Mouse (Mus musculus): Measurements from ENCODE around the gene Ctnnd2.

The Ctnnd2 gene

DNA sequence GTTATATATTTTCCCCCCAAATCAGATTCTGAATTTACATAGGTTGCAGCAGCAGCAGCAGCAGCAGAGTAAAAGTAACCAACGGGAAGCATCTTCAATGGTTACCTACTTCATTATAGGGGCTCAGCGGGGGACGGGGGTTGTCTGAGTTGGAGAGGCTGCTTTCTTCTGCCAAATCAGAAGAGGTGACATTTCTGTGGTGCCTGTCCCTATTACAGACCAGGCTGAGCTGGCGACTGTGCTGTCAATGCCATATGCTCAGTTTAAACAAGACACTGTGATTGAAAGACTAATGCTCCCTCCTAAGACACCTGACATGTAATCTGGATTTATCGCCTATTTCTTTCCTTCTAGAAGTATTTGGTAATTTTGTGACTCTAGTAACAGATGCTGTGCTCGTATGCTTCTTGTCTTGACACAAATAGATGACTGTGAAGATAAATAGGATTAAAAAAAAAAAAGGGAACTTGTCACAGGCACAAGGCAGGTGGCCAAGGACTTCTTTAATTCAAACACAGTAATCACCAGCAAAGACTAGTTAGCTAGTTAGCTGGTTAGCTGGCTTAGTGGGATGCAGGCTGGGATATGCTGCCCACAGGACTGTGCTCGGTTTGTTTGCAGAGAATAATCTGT is 475.4 kb downstream of the Ctnnd2 start:
- no peak for DNase-seq (ENCODE audit: low spot score)

GRCm38 (mm10) chr15:30649964-30650363 is 477.6 kb downstream of the Ctnnd2 start:
- no peak for DNase-seq (ENCODE audit: low spot score)

GRCm38 (mm10) chr15:30655433-30655832 is 483.0 kb downstream of the Ctnnd2 start:
- no peak for DNase-seq (ENCODE audit: low spot score)

DNA sequence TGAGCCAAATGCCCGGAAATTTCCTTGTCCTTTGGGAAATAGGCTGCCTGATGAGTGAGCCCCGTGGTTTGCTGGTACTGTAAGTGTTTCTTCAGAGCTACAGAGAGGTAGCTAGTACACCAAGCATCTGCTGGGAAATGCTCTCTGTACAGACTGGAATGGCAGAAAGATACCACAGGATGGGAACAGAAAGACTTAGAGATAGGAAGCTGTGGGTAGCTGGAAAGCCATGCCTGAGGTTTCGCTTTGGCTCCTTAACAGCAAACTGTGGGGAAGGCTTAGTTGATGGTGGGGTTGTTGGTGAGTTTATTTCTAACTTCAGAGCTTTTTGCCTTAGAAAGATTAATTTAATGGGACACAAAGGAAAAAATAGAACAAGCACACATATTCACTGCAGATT is 485.2 kb downstream of the Ctnnd2 start:
- DNase-seq (ENCODE audit: low spot score), result no peak

- DNase-seq (ENCODE audit: low spot score), result no peak
Measured at GRCm38 (mm10) chr15:30660539-30661149, 488.3 kb downstream of the Ctnnd2 start.

DNA sequence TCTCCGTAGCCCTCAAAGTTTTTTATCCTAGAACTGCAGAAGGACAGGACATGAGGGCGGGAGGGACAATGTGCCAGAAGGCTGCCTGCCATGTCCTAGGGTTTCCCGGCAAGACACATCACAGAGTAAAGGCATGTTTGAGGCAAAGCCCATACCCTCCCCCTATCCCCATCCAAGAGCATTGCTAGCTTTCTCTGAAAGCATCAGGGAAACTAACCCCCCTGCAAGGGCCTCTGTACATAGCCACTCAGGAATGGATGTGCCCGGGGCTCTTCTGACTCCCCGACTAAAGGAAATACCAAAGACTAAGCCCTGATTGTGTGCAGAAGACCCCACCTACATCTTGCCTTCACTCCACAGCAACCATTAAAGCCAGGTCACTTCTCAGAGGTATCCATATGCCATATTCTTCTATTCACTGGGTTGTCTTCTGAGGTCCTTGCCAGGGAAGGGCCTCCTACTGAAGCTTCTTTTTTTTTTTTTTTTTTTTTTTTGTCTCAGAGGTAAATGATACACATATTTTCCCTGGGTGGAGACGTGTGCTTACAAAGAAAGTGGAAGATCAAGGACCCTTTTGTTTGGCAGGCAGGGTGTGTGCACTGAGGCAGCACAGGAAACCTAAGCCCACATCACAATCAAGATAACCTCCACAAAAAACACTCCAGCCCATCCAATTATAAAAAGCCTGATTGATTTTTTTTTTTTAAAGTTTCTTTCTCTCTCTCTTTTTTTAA is 489.5 kb downstream of the Ctnnd2 start:
- DNase-seq (ENCODE audit: low spot score), result no peak

- no peak for DNase-seq (ENCODE audit: low spot score)
Measured at GRCm38 (mm10) chr15:30667819-30668587, 495.6 kb downstream of the Ctnnd2 start.

DNA sequence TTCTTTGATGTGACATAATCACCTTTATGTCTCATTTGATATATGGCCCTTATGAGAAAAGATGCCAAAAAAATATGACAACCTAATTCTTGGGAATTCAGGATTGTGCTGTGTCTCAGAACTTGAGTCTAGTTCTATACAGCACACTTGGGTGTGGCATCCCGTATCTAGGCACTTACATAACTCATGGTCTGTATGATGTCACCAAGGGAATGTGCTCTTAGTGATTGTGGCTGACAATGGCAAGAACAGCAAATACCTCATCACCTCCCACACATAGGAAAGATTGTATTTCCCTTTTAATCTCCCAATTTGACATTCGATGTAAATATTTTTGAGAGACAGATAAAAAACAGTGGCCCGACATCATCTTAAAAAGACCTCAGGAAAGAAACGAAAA is 509.5 kb downstream of the Ctnnd2 start:
- no peak for DNase-seq (ENCODE audit: low spot score)

GRCm38 (mm10) chr15:30682360-30683119 is 510.1 kb downstream of the Ctnnd2 start:
- no peak for DNase-seq (ENCODE audit: low spot score)

GRCm38 (mm10) chr15:30686206-30687101 is 514.1 kb downstream of the Ctnnd2 start:
- DNase-seq (ENCODE audit: low spot score), result no peak

DNA sequence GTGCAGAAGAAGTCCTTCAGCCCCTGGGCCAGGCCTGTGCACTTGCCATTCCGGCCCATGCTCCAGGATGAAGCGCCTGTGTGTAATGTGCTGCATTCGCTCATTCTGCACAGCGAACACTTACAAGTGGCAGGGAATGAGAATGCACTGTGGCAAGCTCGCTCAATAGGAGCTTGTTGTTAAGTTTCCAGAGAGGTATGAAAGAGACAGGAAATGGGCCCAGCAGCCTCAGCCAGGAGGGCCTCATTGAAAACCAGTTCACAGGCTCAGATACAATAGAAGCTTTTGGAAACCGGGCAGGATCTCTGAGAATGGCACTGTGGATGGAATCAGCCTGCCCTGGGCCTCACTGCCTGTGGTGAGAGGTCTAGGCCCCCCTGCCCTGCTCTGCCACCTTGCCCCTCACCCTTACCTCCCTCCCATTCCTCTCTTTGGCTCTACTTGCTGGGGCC is 521.4 kb downstream of the Ctnnd2 start:
- DNase-seq (ENCODE audit: low spot score), result no peak

- no peak for DNase-seq (ENCODE audit: low spot score)
Measured at GRCm38 (mm10) chr15:30694286-30694685, 521.9 kb downstream of the Ctnnd2 start.

- no peak for DNase-seq (ENCODE audit: low spot score)
Measured at GRCm38 (mm10) chr15:30695859-30696258, 523.5 kb downstream of the Ctnnd2 start.

GRCm38 (mm10) chr15:30697356-30697755 is 525.0 kb downstream of the Ctnnd2 start:
- DNase-seq (ENCODE audit: low spot score), result no peak

GRCm38 (mm10) chr15:30700762-30701161 is 528.4 kb downstream of the Ctnnd2 start:
- no peak for DNase-seq (ENCODE audit: low spot score)

DNA sequence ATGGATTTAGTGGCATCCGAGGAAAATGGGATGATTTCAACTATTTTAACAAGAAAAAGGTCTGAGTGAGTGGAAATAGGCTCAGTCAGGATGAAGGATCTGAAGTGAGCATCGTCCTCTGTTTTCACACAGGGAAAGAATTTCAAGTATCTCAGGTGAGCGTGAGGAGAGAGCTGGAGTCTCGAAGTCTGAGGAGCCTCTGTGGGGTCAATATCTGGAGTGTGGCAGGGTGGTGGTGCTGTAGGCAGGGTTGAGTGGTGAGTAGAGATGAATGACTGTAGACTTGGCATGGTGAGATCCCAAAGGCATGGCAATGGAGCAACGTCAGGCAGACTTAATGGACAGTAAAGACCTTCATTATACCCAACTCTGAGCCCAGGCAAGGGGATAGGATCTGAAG is 529.2 kb downstream of the Ctnnd2 start:
- no peak for DNase-seq (ENCODE audit: low spot score)

DNA sequence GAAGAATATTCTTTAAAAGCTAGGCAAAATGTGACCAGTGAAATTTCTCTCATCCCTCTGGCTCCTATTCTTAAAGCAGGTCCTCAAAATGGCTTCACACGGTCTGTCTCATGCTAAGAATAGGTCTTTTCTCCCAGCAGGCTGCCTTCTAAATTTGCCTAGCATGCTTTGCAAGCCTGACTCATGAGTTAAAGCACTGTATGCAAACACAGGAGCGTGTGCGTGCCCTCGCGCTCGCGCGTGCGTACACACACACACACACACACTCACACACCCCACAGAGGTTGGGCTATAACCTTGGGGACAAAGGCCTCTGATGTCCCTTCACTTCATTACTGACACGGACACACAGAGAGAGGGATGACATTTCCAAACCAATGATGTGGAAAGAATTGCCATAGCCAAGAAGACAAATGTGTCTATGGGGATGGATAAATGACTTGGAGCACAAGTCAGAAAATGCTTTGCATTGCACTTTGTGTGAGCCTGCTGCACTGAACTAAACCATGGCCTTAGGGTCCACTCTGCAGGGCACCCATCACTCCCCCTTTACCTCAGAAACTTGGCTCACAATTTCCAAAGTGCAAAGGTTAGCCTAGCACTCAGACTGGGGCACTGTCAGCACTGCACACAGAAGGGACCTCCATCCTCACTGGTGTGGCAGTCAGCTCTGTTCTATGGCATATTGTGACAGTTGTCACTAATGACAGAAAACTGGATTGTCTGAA is 536.8 kb downstream of the Ctnnd2 start:
- no peak for DNase-seq (ENCODE audit: low spot score)

GRCm38 (mm10) chr15:30709754-30710105 is 537.3 kb downstream of the Ctnnd2 start:
- DNase-seq (ENCODE audit: low spot score), result no peak

GRCm38 (mm10) chr15:30714823-30715222 is 542.4 kb downstream of the Ctnnd2 start:
- no peak for DNase-seq (ENCODE audit: low spot score)

GRCm38 (mm10) chr15:30718811-30719210 is 546.4 kb downstream of the Ctnnd2 start:
- no peak for DNase-seq (ENCODE audit: low spot score)
